Mouse (Mus musculus): ENCODE data around the gene Pgap1. TPM values are rescaled to one million over a fixed set of nuclear protein-coding genes. Genes with fewer than 3 reads are reported as not detected.

Pgap1 gene
- polyA plus RNA-seq, 1 experiment from 2014 or later = 7.4 TPM

DNA sequence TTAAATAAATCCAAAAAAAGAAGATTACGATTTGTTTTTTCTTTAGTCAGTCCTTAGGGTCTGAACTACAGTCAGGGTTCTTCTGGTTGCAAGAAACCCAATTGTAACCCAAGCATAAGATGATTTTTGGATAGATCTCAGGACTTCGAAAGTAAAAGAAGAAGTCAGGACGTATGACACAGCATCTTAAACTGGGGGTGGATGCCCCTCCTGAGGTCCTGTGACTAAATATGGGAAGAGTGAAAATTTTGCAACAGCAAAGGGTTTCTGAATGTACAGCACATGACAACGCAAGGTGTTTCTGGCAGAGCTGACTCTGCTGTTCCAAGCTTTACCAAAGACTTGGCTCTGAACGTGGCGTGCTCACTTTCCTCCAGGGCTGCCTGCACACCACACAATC lies 6.4 kb upstream of the Pgap1 start:
- H3K9me3 ChIP-seq = no peaks in the 10 kb centered on the region
- H3K36me3 ChIP-seq = no peaks in the 10 kb centered on the region
- no peaks in the 10 kb centered on the region for H3K27me3 ChIP-seq (ENCODE audit: insufficient read depth, poor library complexity, severe bottlenecking)
- 88% methylated on average over 6 of the region's 6 CpGs for WGBS
- H3K4me3 ChIP-seq = no peak overlapping the region
- DNase-seq (ENCODE audit: low spot score) = no peak
- no peak overlapping the region for H3K27ac ChIP-seq
- H3K4me1 ChIP-seq (replicated peaks) = no peaks in the 10 kb centered on the region

DNA sequence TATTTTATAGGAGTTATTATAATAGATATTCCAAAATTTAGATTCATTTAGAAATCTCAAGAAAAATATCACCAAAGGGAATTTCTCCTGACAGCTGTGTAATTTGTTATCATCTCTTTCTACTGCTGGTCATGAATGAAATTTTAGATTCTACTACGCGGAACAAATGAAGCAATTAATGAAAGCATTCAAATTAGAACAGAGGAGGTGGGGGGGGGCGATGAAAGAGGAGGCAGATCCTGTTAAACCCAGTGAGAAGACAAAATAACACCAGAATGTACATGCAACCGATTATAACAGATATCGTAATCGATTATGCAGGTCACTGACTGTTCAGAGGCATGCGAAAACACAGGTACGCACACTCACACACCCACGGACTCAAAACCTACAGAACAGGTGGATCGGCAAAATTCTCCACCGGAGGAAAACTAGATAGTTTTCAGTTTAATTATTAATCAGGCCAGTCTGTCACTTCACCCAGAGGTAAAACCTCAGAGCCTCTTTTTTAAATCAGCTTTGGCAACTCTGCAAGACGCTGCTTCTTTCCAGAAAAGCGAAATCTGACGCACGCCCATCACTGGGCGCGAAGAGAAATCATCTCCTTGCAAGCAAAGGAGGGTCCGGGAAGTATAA lies 780 bp downstream of the Pgap1 start:
- Histone ChIP-seq H3K4me1 (replicated peaks) (peaks cover 14% of the 10 kb centered on the region), H3K4me3 (peak overlapping the region; percentile 83), H3K9me3 (no peaks in the 10 kb centered on the region), H3K36me3 (no peaks in the 10 kb centered on the region), H3K27ac (peak overlapping the region; percentile 87), H3K27me3 (ENCODE audit: insufficient read depth, poor library complexity, severe bottlenecking) (no peaks in the 10 kb centered on the region)
- DNase-seq (ENCODE audit: low spot score) = no peak
- WGBS = 3% methylated on average over 18 of the region's 18 CpGs

DNA sequence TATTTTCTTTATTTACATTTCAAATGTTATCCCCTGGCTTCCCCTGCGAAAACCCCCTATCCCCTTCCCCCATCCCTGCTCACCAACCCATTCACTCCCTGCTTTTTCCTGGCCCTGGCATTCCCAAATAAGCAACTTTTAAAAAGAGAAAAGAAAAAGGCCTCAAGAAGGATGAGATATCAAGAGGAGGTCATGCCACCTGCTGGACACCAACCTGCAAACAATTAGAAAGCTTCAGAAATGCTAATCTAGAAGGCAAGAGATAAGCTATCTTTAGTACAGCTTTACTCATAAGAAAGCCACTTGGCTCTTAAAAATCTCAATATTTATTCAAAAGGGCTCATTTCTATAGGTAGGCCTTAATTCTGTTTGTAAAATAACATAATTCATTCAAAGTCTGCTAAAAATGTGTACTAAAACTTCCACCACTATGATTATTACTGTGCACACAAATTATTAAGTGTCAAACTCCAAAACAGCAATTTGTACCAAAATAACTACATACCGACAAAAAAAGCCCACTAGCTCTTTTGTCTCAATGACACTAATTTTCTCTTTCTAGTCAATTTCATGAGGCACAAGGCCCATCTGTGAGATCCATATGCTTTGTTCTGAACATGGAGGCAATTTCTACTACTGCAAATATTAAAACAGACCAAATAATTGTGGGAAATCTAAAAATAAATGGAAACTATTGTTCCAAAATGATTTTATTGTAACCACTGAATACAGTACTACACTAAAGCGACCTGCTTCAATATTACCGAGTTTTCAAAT lies 1.9 kb downstream of the Pgap1 start:
- Histone ChIP-seq H3K4me1 (replicated peaks) (peaks cover 14% of the 10 kb centered on the region), H3K27ac (no peak overlapping the region), H3K9me3 (no peaks in the 10 kb centered on the region), H3K36me3 (no peaks in the 10 kb centered on the region), H3K4me3 (0 out of 2 replicates have a peak overlapping the region, but pooled peaks have one; percentile 4), H3K27me3 (ENCODE audit: insufficient read depth, poor library complexity, severe bottlenecking) (no peaks in the 10 kb centered on the region)
- WGBS = 30% methylated on average over 4 of the region's 4 CpGs
- DNase-seq (ENCODE audit: low spot score) = no peak

DNA sequence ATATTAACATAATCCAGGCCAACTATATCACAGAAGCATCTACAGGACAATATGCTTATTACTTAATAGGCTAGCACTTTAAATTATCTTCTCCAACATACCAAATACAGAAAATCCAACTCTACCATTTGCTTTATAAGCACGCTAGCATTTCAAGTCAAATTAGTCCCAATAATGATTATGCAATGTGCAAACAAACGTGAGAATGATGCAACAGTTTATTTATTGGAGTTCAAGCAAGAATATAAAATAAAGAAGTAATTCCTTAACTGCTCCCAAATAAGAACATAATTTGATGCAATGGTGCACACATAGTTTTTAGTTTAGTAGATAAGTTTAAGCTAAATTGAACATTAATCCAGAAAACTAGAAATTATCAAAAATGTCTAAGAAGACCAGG lies 4.9 kb downstream of the Pgap1 start:
- Histone ChIP-seq H3K27me3 (ENCODE audit: insufficient read depth, poor library complexity, severe bottlenecking) (no peaks in the 10 kb centered on the region), H3K4me1 (replicated peaks) (peaks cover 9% of the 10 kb centered on the region), H3K4me3 (no peak overlapping the region), H3K27ac (no peak overlapping the region), H3K36me3 (peaks cover 5% of the 10 kb centered on the region; the same call in 1 of the 2 replicates), H3K9me3 (no peaks in the 10 kb centered on the region)
- DNase-seq (ENCODE audit: low spot score) = no peak
- 93% methylated on average over 2 of the region's 2 CpGs for WGBS

DNA sequence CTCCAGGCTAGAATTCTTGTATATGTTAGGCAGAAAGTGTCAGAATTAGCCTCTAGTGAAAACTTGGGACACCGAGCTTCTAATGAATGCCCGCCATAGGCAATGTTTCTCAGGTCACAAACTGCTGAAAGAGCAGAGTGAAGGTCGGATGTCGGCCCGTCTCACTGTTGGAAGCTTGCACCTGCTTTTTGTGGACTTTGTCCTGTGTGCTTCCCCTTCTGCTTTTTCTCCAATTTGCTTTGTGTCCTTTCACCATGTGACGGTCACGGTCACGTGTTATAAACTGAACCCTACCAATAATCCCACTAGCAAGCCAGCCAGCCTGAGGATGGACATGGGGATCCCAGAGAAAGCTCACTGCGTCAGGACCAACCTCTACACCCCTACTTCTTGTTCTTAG lies 12.3 kb downstream of the Pgap1 start:
- Histone ChIP-seq H3K36me3 (peaks cover 45% of the 10 kb centered on the region), H3K9me3 (no peaks in the 10 kb centered on the region), H3K4me3 (no peak overlapping the region), H3K27ac (no peak overlapping the region), H3K4me1 (replicated peaks) (no peaks in the 10 kb centered on the region), H3K27me3 (ENCODE audit: insufficient read depth, poor library complexity, severe bottlenecking) (no peaks in the 10 kb centered on the region)
- WGBS = 92% methylated on average over 9 of the region's 9 CpGs
- no peak for DNase-seq (ENCODE audit: low spot score)

DNA sequence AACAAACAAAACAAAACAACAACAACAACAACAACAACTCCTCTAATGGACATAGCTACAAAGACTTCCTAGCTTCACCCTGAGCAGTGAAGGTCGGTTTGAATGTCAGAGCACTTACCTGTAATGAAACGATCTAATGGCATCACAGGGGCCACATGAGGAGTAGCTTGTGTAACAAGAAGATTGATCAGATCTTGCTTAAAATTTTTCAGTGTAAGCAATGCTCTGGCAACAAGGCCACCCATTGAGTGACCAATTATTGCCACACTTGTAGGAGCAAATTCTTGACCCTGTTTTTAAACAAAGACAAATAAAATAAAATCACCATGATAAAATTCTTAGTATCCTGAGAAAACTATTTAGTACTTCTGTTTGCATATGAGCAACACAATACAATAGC lies 14.6 kb downstream of the Pgap1 start:
- H3K4me1 ChIP-seq (replicated peaks) = no peaks in the 10 kb centered on the region
- H3K27me3 ChIP-seq (ENCODE audit: insufficient read depth, poor library complexity, severe bottlenecking) = no peaks in the 10 kb centered on the region
- no peak overlapping the region for H3K4me3 ChIP-seq
- H3K36me3 ChIP-seq = peaks cover 54% of the 10 kb centered on the region
- H3K9me3 ChIP-seq = no peaks in the 10 kb centered on the region
- DNase-seq (ENCODE audit: low spot score) = no peak
- WGBS = 94% methylated on average over 2 of the region's 2 CpGs
- H3K27ac ChIP-seq = no peak overlapping the region

DNA sequence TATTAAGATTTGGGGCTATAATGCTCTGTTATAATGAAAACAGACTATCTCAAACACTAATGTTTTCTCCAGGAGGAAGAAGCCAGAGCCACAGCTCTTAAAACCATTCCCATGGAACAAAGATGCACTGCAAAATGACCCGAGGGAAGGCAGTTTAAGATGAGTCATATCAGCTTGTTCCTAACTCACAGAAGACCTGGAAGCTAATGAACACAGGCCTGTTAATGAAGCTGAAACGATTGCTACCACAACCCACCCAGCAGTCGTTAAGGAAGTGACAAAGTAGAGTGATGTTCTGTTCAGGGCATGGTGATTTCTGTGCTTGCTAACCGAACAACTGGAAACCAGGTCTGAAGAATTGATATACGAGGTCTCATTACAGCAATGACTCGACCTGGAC lies 26.3 kb downstream of the Pgap1 start:
- Histone ChIP-seq H3K27me3 (ENCODE audit: insufficient read depth, poor library complexity, severe bottlenecking) (no peaks in the 10 kb centered on the region), H3K4me3 (no peak overlapping the region), H3K27ac (no peak overlapping the region), H3K36me3 (peaks cover 12% of the 10 kb centered on the region), H3K9me3 (no peaks in the 10 kb centered on the region), H3K4me1 (replicated peaks) (no peaks in the 10 kb centered on the region)
- no peak for DNase-seq (ENCODE audit: low spot score)
- 85% methylated on average over 6 of the region's 6 CpGs for WGBS

DNA sequence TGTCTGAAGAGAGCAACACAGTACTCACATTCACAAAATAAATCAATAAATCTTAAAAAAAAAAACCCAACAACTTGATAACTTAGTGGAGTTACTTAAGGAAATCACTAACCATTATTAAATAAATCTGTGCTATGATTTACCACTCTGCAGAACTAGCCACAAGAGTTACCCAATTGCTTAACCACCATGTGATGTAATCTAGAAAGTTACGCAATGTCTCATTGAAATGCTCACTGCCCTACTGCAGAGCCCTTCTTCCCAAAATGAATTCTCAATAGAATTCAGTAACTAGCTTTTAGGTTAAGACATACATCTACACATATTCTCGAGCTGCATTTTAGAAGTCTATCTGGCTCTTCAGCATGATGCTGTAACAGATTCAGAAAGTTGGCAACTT lies 33.8 kb downstream of the Pgap1 start:
- H3K27ac ChIP-seq = no peak overlapping the region
- H3K4me3 ChIP-seq = no peak overlapping the region
- peaks cover 35% of the 10 kb centered on the region for H3K36me3 ChIP-seq
- no peaks in the 10 kb centered on the region for H3K4me1 ChIP-seq (replicated peaks)
- no peak for DNase-seq (ENCODE audit: low spot score)
- H3K9me3 ChIP-seq = no peaks in the 10 kb centered on the region
- 94% methylated on average over 2 of the region's 2 CpGs for WGBS
- H3K27me3 ChIP-seq (ENCODE audit: insufficient read depth, poor library complexity, severe bottlenecking) = no peaks in the 10 kb centered on the region

DNA sequence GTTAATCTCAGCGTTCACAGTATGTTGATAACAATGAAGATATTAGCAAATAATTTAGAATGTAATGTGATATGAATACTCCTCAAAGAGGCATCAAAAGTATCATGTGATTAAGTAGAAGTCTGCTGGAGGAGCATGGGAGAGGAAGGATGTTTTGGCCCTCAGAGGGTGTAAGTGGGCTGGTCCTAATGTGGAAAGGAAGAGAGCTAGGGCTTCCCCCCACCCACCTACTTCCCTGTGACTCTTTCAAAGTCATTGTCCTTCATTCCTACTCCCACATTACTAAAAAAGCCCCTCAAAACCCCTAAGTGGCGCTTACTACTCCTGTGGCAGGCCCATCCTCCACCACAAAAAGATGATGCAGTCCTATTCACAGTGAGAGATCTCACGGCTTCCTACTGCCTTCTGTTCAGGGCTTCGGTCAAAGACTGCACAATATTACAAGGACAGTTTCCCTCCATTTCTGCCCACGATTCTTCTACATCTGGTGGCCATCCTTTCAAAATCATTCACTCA lies 37.4 kb downstream of the Pgap1 start:
- DNase-seq (ENCODE audit: low spot score) = no peak
- whole genome bisulfite sequencing = 89% methylated on average over 5 of the region's 5 CpGs

DNA sequence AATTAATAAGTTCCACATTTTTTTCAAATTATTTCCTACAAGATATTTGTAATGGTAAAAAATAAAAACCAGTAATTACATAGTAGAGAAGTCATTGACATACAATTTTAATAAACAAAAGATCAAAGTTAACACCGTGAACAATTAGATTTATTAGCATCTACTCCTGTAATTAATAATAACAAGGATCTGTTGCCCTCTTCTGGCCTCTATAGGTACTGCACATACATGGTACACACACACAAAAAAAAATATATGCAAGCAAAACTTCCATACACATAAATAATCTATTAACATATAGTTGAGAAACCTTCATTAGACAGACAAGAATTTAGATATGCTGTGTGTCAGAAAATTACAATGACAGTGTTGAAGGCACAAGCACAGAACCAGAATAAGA lies 43.6 kb downstream of the Pgap1 start:
- Histone ChIP-seq H3K36me3 (peaks cover 14% of the 10 kb centered on the region), H3K4me3 (no peak overlapping the region), H3K4me1 (replicated peaks) (no peaks in the 10 kb centered on the region), H3K27ac (no peak overlapping the region), H3K27me3 (ENCODE audit: insufficient read depth, poor library complexity, severe bottlenecking) (no peaks in the 10 kb centered on the region), H3K9me3 (peaks cover 3% of the 10 kb centered on the region; the same call in 1 of the 2 replicates)
- WGBS = 98% methylated on average over 1 of the region's 1 CpGs
- DNase-seq (ENCODE audit: low spot score) = no peak

More for the DNA sequence above, 37.4 kb downstream of the Pgap1 start:
- H3K4me1 ChIP-seq (replicated peaks) = no peaks in the 10 kb centered on the region
- H3K27me3 ChIP-seq (ENCODE audit: insufficient read depth, poor library complexity, severe bottlenecking) = no peaks in the 10 kb centered on the region
- no peaks in the 10 kb centered on the region for H3K9me3 ChIP-seq
- H3K4me3 ChIP-seq = no peak overlapping the region
- H3K27ac ChIP-seq = no peak overlapping the region
- peaks cover 31% of the 10 kb centered on the region for H3K36me3 ChIP-seq

DNA sequence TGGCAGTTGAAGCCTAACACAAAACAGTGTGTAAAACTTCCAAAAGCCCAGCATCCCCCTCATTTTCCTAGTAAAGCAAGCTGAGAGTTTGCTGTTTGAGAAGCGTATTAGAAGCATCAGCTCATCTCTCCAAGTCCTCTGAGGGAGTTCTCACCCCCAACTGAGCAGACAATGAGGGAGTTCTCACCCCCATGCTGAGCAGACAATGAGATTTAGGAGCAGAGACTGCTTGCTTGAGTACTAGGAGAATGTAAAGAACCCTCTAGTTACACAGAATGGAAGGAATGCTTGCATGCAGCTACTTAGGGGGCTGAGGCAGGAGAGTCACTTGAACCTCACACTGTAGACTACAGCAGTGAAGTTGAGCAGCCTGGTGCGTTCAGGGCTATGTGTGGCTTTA lies 59.0 kb downstream of the Pgap1 start:
- H3K27ac ChIP-seq = no peak overlapping the region
- no peaks in the 10 kb centered on the region for H3K4me1 ChIP-seq (replicated peaks)
- peaks cover 15% of the 10 kb centered on the region for H3K36me3 ChIP-seq
- H3K4me3 ChIP-seq = no peak overlapping the region
- no peak for DNase-seq (ENCODE audit: low spot score)
- H3K9me3 ChIP-seq = no peaks in the 10 kb centered on the region; the same call in 1 of the 2 replicates
- WGBS = 84% methylated on average over 2 of the region's 2 CpGs
- no peaks in the 10 kb centered on the region for H3K27me3 ChIP-seq (ENCODE audit: insufficient read depth, poor library complexity, severe bottlenecking)

DNA sequence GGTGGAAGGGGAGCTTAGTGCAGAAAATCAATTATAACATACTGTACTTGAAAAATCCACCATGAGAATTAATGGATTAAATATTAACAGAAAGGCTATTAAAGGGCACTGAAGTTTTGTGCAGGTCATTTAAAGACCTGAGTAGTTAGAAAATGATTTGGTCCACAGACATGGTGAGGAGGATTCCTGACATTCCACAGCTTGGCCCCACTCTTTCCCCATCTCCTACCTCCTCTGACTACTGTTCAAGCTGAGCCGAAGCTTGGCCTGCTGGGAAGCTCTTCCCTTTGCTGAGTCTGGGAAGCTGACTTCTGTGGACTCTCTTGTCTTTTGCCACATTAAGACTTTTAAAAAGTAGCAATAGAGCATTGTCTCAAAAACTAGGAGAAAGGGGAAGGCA lies 61.2 kb downstream of the Pgap1 start:
- Histone ChIP-seq H3K9me3 (no peaks in the 10 kb centered on the region; the same call in 1 of the 2 replicates), H3K27me3 (ENCODE audit: insufficient read depth, poor library complexity, severe bottlenecking) (no peaks in the 10 kb centered on the region), H3K36me3 (peaks cover 21% of the 10 kb centered on the region), H3K4me1 (replicated peaks) (no peaks in the 10 kb centered on the region), H3K27ac (no peak overlapping the region), H3K4me3 (no peak overlapping the region)
- no peak for DNase-seq (ENCODE audit: low spot score)
- WGBS = 88% methylated on average over 1 of the region's 1 CpGs

DNA sequence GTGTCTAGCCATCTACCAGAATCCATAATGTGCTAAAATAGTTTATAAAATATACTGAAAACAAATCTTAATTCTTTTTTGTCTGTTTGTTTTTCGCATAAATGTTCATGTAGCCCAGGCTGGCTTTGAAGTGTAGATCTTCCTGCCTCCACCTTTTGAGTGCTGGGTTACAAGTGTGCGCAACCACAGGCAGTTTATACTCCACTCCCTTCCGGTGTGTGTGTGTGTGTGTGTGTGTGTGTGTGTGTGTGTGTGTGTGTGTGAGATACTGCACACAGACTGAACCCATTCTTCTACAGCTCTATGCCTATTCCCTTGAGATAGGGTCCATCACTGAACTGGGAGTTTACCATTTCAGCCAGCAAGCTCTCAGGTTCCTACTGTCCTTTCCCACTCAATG lies 64.0 kb downstream of the Pgap1 start:
- H3K27me3 ChIP-seq (ENCODE audit: insufficient read depth, poor library complexity, severe bottlenecking) = no peaks in the 10 kb centered on the region
- DNase-seq (ENCODE audit: low spot score) = no peak
- H3K4me3 ChIP-seq = no peak overlapping the region
- H3K4me1 ChIP-seq (replicated peaks) = no peaks in the 10 kb centered on the region
- H3K27ac ChIP-seq = no peak overlapping the region
- WGBS = 93% methylated on average over 3 of the region's 3 CpGs
- no peaks in the 10 kb centered on the region for H3K9me3 ChIP-seq
- peaks cover 17% of the 10 kb centered on the region for H3K36me3 ChIP-seq

Data from hindbrain, embryonic 10.5 days (tissue).